Mouse (Mus musculus) MEL-GATA-1-ER (cell line): ENCODE data around the gene Cdca3.

Source experiments
- DNase-seq: peaks from one replicate; pipeline ENCODE4 v3.0.0-alpha.2; 2012; ENCODE audit warnings: low read depth; ENCODE audit errors: extremely low read depth

The Cdca3 gene

DNA sequence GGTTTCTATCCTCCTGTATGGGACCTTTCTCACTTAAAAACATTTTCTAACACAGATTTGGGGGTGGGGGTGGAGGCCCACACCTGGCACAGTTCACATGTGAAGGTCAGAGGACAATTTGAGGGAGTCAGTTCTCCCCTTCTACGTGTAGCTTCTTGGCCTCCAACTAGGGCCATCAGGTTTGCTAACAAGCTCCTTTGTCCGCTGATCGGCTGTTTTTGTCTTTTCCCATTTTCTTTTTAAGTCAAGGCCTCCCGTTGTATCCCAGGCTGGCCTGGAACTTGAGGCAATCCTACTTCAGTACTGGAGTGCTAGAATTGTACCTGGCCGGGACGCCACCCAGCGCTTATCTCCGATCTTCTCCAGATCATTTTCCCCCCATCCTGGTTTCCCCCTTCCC is 2.3 kb downstream of the Cdca3 start:
- DNase-seq, result no peak

DNA sequence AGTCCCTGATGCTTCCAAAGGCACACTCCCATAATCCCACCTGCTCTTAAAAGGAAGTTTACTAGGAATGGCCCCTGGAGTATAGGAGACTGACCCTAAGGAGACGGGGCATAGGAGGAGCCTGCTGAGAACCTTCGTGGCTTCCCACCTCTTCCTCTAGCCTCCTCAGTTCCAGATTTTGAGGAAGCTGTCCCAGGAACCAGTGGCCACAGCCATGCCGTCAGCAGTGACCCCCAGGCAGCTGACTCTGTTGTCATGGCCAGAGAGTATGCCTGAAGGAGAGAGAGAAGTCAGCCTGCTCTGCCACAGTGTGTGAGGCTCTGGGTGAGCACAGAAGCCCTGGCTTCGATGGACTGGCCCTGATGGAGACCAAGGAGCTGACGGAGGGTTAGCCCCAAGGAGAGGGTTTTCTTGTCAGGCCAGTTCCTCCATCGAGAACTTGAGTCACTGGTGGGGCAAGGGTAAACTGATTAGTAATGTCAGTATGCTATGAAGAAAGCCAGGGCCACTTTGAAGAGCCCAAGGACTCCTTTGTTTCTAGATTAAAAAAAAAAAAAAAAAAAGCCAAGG is 5.2 kb downstream of the Cdca3 start:
- no peak for DNase-seq

DNA sequence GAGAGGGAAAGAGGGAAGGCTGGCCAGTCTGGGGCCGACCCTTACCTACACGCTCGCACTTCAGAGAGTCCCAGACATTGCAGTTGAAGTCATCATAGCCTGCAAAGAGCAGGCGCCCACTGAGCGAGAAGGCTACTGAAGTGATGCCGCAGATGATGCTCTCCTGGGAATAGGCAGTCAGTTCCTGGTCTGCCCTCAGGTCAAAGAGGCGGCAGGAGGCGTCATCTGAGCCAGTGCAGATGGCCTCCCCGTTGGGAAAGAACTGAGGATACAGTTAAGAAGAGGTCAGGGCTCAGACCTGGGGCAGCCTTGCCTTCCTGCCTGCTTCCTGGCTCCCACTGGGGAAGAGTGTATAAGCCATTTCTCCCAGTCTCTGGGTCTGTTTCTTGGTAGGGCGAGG is 6.2 kb downstream of the Cdca3 start:
- no peak for DNase-seq

DNA sequence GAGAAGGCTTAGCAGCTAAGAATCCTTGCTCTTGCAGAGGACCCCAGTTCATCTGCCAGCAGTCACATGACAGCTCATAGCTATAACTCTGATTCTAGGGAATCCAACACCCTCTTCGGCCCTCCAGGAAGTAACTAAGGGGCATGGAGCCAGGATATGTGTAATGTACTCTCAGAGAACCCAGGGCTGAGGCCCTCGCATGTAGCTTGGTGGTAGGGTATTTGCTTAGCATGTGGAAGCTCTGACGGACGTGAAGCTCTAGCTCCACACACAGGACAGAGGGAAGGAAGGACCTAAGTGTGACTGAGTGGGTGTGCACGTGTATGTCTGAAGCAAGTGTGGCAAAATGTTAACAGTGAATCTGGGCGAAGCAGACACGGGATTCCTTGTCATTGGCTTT is 7.1 kb downstream of the Cdca3 start:
- DNase-seq, result no peak

DNA sequence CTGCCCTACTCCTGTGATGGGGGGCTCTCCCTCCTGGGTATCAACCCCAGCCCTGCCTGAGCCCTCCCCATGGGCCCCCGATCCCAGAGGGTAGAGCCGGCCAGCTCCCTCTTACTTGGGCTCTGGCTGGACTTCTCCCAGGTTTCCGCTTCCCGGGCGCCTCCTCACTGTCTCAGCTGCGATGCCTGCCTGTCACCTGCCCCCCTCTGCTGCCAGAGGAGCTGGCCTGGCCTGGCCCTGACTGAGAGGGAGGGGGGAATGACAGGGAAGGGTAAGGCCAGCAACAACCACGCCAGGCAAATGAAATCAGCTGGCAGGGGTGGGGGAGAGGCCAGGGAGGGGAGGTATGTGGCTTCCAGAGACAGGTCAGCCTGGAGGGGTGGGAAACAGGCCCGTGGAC is 10.5 kb downstream of the Cdca3 start:
- no peak for DNase-seq

DNA sequence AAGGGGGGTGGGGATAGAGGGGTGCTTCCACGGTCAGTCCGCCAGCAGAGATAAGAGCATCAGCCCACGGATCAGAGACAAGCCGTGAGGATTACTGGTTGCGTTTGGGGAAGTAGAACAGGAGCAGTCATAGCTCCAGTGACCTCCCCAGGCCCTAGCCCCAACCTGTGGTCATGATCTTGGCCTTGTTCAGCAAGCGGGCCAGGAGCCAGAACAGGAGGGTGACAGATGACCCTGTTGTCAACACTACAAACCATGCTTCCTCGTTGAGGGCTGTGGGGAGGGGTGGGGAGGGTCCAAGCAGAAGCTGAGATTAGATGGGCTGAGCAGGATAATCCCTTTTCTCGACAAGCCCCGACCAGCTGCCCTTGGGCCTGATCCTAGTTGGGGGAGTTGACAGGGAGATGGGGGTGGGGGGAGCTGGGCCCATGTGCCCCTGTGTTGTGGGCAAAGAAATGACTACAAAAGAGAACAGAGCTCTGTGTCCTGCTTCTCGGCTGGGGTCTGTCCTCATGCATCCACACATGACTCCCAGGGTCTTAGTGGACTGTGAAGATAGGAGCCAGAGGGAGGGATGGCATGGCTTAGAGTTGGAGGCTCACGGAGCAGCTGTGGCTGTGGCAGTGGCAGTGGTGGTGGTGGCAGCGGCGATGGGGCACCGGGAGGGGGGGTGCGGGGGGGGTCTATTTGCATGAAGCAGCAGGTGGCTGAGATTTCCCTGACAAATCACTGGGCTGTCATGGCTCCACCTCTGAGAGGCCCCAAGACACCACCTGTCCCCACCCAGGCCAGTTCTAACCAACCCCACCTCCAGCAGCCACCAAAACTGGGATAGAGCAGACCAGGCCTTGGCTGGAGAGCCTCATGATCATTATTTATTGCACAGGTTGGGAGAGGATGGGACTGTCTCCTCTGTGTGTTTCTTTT is 11.2 kb downstream of the Cdca3 start, which contains the start of gene Gnb3:
TSS of gene Gnb3 (minus strand) at position 35 of the 927 bp plus-strand sequence.
- DNase-seq, result no peak

DNA sequence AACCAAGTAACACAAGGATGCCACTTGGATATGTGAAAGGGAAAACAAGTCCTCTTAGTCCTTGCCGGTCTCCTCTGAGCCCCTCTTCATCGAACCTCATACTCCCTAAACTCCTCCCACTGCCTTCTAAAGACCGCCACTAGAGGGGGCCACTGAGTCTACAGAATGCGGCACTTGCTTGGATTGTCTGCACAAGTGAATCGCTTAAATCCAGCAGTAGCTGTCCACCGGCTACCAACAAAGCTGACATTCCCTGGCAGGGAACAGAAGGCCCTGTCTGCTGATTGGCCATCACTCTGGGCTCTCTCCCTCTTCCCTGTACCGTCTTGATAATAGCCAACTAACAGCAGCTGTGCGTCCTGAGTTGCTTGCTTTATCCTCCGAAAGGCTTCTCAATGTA is 18.0 kb downstream of the Cdca3 start:
- DNase-seq, result peak; percentile 67

DNA sequence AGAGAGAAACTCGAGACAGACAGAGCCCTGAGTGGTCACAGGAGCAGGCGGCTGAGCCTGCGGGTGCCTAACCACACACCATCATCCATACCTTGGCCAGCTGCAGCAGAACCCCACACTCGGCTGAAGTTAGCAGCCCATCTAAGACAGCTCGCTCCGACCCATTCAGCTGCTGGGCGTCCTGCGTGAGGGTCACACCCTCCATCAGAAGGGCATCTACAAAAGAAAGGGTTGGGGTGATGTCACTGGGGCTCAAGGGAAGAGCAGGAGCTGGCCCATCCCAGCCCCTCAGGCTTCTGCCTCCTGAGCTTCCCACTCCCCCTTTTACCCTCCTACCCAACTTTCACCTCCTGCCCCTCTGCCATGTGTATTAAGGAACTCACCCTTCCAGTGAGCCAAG is 21.2 kb downstream of the Cdca3 start:
- DNase-seq, result no peak

DNA sequence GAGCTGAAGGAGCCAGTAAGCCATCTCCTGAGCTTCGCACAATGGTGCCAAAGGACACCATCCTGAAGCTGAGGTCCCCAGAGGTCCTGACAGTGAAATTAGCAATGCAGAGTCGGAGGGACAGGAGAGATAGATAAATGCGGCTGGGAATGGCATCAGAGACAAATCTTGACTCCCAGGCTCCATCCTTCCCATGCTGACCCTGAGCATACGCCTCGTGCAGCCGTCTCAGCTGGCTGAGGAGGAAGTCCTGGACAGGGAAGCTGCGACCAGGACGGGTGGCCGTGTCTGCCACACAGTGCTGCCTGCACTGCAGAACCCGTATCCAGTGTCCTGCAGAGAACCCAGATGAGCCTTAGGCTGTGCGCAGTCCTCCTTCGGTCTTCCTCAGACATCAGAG is 25.3 kb downstream of the Cdca3 start:
- no peak for DNase-seq

DNA sequence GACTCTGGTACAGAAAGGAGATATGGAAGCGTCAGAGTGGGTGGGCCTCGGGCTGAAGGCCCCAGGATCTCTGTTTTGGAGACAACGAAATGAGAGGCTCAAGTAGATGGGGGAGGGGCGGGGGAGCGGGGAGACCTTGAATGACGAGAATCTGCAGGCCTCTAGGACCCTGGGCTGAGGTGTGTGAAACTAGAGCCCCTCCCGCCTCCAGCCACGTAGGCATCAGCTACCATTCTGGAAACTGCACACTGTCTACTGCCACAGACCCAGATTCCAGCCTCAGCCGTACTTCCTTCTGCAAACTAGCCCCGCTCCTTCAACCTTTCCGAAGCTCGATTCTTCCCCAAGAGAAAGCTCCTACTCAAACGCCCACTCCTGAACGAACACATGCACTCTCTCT is 27.0 kb downstream of the Cdca3 start:
- DNase-seq, result no peak

DNA sequence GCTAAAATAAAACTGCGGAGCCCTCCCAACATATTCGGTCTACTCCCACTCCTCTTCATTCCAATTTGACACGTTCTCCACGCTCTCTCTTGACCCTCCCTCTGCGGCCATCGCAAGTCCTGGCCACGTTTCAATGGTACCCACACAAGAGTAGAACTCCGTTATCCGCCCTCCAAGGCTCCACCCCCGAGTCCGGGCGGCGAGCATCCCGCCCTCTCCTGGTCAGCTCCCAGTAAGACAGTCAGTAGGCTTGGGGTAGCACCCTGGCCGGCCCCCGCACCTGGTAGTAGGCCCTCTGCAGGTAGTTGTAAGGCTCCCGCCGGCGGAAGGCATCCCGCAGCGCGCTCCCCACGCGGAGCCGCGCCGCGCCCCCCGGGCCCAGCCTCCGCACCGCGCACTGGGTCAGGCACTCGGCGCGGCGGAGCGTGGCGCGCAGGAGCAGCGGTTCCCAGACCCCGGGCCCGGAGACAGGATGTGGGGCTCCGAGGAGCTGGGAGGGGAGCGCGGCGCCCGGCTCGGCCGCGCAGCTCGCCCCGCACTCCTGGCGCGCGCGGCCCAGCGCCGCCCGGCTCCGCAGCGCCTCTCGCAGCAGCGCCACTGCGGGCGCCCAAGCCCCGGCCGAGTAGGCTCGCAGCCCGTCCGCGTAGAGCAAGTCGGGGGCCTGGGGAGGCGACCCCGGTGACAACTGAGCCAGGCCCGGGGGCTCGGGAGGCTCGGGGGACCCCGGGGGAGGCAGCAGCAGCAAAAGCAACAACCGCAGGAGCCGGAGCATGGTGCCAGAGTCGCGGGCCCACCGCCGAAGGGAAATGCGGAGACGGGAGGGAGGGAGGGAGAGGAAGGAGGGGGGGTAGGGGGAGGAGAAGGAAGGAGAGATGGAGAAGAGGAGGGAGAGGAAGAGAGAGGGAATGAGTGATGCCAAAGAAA is 27.8 kb downstream of the Cdca3 start, which contains the start of gene P3h3:
TSS of gene P3h3 (minus strand) at position 837 of the 924 bp plus-strand sequence.
- peak; percentile 44 for DNase-seq

DNA sequence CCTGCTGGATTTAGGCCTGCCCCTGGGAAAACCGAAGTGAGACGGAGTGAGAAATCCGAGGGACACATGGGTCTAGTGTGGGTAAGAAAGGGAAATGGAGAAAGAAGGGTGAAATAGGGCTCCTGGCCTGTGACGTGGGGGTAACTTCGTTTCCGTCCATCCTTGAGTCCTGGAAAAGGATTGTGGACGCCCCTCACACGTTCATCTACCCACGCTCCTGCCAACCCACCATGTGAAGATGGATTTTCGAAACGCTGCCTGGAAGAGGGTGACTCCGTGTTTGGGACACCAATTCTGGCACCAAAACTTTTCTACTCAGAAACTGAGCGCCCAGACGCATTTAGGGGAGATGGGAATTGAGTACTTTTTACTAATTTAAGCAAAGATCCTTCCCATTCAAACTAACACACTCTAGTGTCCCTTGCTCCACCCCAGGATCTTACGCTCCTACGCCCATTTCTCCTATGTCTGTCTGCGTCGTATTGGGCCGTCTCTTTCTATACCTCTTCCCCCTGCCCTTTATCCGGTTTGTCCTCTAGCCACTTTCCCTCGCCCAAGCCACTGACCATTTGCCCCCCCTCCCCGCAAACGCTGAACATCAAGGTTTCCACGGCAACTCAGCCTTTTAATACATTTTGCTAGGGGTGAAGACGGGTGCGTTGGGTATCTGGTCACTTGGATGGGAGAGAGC is 28.6 kb downstream of the Cdca3 start:
- no peak for DNase-seq

DNA sequence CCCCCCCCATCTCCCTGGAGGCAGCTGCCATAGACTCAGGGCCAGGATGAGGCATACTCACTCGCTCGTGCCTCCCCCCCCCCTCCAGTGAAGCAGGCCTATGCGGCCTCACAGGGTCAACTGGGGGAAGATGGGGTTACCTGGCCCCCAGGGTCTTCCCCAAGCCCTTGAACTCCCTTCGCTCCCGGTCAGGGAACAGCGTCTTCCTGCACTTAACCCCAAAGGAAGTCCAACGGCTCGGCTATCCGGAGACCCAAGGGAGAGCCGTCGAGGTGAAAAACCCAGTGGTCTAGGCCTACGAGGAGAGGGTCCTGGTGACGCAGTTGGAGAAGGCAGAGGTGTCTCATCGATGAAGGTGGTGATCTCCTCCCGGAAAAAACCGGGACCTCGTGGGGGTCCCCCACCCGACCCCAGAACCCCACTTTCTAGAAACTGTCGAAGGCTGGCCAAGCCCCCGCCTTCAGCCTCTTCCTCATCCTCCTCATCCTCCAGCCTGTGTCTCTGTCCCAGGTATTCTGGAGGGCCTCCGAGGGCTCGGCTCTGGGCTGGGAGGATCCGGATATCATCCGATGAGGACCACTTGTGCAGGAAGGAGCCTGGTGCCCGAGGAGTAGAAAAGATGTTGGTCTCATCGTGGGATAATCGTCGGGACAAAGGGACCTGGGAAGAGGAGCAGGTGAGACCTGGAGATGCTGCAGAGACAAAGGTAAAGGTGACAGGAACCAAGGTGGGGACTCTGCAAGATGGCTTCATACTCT is 29.4 kb downstream of the Cdca3 start:
- DNase-seq, result no peak

DNA sequence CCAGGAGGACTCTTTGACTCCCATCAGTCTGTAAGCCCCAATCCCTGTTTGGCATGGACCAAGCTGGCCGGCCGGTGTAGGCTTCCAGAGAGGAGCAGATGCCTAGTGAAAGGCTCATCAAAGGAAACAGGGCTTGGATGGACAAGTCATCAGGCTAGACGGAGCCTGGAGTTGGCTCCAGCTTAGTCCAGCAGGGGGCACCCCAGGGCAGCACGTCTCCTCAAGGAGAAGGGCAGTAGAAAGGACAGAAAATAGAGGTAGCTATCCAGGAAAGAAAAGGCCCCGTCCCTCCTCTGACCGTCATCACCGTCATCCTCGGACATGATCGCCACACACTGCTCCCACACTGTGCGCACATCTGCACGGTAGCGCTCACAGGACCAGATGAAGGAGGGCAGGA is 30.4 kb downstream of the Cdca3 start:
- no peak for DNase-seq

DNA sequence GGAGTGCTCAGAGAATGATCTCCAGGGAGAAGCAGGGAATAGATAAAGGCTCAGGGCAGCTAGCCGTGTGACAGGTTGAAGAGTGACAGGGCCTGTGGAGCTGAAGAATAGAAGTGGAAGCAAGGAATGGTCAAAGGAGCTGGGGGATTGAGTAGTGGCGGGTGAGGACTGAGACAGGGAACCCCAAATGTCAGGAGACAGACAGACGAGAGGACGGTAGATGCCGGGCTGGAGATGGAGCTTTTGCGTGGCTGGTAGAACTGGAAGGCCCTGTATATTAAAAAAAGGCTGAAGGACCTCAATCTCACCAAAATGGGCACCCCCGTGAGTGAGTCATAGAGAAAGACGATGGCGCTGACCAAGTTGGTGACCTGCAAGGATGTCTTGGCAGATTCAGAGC is 31.2 kb downstream of the Cdca3 start:
- no peak for DNase-seq

DNA sequence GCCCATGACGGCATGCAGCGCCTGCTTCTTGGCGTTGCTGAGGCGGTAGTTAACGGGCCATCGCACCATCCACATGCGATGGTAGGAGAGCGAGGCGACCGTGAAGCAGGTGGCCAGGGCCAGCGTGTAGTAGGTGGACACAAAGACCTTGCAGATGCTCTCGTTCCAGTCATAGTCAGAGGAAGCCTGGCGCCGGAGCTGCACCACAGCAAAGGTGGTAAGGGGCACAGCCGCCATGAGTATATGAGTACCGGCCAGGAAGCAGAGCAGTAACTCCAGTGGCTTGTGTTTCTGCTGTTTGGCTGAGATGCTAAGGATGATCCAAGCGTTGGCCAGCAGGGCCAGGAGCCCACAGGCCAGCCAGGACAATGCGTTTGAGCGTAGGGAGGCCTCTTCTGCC is 31.9 kb downstream of the Cdca3 start:
- no peak for DNase-seq

DNA sequence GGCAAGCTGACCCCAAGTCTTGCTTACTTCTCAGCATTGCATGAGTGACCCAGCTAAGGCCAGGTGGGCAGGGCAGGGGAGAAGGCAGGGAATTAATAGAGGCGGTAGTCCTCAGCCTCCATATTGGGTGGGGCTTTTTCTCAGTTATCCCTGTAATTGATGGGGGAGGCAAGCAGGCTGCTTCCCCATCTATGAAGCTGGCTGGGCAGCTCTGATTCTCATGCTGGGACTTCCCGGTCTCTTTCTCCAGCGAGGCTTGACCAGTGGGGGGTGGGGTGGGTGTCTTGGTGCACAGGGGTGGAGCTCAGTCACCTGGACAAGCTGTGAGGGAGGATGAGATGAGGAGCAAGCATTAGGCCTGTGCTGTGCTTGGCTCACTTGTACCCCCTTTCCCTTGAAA is 32.5 kb downstream of the Cdca3 start:
- no peak for DNase-seq

DNA sequence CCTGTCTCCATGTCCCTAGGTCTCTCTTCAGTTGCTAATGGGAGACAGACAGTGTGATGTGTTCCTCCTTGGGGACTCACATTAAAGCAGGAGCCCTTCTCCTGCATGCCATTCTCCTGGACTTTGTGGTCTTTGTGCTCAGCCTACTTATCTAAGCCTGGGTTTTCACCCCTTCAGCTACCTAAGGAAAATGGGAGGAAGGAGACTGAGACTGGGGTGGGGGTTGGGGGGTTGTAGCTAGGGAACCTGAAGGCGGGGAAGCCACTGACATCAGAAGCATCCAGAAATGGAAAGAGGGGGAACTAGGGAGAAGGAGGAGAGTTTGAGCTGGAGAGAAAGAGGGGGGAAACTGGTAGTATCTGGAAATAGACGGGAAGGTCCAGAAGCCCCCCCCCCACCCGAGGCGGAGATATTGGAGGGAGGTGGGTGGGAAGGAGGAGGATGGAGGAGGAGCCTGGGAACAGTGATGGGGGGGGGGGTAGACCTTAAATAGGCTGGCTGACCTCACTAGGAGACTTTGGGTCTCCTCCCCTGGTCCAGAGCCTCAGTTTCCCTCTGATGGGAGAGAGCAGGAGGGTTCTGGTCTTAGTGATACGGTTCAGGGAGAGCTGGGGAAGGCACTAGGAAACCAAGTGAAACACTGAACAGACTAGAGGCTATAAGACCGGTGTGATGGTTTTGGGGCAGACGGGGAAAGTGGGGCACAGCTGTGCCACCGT is 33.2 kb downstream of the Cdca3 start:
- DNase-seq, result no peak

DNA sequence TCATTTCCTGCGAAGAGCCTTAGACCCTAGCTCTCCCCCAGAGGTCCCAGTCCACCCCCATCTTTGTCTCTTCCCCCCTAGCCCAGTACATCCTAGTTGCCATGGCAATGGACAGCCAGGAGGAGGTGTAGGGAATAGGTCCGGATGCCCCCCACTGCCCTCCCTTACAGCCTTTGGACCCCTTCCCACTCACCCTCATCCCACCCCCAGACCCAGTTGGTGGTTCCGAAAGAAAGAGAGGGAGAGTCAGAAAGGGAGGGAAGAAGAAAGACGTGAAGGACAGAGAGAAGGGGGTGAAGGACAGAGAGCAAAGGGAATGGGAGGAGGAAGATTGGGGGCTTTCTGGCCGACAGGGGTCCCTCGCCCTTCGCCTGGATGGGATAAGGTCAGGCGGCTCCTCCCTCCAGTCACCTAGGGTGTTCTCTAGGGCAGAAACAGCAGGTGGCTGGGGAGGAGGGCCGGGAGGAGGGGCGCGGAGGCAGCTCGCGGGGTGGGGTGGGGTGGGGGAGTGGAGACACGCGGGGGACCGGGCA is 33.8 kb downstream of the Cdca3 start:
- DNase-seq, result no peak
